Mouse (Mus musculus) ovary, postnatal 14 days (tissue): ENCODE data around the gene Polg.

Experiments
- DNase-seq: peaks from one replicate; pipeline ENCODE4 v3.0.0; 2022; ENCODE audit warnings: low spot score

Gene Polg

DNA sequence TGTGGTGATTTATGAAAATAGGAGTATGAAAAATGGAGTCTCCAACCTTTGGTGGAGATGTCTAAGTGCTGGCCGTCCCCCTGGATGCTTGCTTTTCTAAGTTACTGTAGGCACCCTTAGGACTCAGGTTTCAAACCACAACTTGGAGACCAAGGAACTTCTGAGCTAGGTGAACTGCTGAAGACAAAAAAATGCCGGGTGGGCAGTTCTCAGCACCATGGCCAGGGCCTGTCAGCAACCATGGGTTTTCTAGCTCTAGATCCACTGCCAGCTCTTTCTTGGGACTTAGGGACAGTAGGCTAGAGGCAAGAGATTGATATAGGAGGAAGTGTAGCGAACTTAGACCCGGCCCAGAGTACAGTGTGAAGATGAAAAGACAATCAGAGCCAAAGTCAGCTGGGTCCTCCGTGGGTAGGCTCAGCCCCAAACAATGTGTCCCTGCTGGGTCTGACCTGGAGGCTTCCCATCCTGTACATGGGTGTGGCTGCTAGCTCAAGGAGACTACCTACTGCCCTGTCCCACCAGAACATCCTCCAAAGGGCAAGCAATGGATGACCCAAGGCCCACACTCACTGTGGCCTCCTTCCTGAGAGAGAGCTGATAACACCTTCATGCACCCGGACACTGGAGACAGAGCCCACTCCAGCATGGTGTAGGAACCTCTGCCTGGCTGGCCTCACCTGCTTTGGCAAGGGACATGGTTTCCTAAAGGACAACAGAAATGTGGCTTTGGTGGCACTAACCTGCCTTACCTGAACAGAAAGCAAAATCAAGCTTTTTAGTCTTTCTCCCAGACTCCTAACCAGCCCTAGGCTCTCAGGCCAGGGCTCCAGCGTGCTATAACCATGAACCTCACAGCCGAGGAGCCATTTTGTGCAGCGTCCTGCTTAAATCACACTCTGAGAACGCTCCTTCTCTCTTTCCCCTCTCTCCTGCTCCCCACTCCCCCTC lies 36.3 kb upstream of the Polg start:
- DNase-seq, result no peak

DNA sequence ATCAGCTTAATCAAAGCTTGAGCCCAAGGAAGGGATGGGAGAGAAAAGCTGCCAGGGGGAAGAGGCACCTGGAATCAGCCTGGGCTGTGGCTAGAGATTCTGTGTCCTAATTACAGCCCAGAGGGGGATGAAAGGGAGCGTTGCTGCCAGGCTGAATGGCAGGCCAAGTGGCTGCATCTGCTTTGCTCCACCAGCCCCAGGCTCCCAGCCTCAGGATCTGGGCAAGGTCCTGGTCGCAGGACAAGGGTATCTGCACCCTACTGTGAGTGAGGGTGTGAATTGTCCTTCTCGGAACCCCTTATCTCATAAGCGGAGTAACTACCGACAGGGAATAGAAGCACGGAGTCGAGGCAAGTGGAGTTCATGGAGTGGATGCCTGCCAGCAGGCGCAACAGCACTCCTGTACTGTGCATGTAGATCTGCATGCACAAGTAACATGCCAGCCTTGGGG lies 35.4 kb upstream of the Polg start:
- DNase-seq, result no peak

DNA sequence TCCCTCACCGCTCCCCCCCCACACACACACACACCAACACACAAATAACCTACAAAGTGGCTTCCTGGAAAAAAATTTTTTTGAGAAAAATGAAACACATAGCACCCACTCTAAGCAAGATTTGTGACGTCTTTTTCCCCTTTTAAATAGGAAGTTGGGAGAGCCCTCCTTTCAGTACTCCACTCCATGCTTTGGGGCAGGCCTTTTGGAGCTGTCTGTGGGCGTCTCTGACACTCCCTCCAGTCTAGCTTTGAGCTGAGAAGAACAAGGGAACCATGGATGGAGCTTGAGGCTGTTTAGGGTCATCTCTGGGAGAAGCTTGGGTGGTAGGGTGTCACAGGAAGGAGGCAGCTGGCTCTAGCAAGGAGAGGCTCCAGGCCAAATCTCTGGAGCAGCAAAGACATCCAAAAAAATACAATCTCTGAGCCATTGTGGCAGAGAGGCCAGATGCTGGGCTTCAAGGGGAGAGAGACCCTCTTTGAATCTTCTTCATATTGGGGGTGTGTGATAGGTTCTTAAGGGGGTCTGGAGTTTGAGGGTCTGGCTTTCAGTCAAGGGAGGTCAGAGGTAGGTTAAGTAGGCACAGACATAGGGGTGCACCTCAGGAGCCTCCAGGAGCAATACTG lies 34.6 kb upstream of the Polg start:
- DNase-seq, result no peak

DNA sequence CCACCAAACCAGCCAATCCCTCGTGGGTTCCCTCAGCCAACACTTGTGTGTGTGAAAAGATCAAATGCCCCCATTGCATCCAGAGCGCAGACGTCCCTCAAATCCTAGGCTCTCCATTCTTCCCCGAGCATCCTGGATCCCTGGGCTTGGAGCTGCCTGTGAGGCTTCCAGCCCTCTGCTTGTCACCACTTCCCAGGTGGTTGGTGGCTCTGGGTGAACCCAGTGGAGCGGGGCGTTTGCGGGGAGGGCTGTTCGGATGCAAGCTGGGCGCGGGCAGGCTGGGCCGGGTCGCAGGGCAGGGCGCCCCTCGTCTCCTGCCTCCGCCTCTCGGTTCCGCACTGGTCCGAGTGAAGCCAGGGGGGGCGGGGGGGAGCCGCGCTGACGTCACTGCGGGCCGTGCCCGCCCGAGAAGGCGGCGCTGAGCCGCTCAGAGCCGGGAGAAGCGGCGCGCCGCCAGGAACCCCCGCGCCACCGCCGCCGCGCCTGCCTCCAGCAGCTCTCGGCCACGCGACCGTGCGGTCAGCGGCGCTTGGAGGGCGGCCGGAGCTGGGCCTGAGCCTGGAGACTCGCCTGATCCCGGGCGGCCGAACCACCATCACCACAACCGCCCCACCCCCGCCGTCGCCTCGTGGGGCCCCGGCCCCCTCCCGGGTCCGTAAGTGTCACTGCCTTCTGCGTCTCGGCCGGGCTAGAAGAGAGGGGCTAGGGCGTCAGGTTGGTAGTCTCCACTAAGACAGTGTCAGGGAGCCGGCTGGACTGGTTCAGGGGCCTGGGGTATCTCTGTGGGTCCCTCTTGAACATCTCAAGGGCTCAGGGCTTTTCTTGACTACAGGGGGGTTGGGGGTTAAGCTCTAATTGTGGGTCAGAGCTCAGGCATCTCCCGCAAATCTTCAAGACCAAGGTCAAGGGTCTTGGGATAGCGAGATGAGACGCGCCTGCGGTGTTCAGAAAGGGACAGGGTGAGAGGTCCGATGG lies 33.7 kb upstream of the Polg start:
- DNase-seq, result no peak

DNA sequence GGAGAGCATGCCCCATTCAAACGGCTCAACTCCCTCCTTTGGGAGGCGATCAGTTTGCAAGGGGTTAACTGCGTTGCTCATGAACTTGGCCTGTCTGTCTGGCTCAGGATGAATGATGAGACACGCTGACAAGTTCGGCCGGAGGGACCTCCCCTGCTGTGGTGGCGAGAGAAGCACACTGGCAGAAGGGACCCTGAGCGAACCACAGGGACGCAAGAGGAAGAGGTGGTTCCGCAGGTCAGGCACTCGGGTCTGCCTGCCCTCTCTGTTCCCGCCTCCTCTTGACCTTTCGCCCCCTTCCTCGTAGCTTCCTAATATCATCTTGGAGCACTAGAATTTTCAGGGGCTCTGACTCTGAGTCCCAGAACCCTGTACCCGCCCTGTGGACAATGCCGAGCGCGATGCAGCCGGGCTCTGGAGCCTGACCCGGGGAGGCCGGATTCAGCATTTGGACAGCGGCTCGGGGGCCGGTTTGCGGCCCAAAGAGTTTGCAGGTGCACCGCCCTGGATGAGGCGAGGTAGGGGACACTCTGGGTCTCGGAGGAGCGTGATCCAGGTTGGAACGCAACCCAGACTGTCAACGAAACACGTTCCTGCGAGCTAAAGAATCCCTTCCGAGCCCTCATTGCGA lies 32.9 kb upstream of the Polg start:
- peak; percentile 51 for DNase-seq

DNA sequence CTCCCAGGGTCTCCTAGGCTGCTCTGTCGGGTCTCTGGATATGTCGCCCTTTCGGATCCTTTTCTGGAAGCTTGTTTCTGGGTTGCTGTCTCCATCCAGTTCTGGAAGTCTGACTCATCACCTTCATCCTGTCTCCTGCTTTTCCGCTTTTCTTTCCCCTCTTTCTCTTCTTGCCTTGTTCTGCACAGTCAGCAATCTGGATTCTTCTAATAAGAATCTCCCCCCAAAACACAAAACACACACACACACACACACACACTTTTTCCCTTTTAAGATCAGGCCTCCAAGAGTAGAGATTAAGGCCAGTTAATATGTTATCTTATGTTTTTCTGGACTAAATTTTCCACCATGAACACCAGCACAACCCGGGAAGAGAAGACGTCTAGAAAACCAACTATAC lies 32.2 kb upstream of the Polg start:
- DNase-seq, result no peak

DNA sequence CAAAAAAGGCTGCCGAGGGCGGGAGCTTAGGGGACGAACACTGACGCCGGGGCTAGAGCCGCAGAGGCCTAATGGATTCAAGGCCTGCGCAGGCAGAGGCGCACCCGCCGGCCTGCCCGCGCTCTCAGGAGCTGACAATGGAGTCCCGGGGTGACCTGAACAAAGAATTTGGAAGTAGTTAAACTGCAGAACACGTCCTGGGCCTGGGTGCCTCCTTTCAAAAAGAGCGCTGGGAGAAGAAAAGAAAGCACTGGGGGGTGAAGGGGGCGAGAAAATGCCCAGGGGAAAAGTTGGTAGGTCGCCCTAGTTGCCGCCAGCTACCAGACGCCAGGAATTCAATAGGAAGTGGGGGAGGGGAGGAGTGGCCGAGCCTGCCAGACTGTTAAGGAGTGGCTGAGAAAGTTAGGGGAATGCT lies 31.5 kb upstream of the Polg start:
- no peak for DNase-seq

DNA sequence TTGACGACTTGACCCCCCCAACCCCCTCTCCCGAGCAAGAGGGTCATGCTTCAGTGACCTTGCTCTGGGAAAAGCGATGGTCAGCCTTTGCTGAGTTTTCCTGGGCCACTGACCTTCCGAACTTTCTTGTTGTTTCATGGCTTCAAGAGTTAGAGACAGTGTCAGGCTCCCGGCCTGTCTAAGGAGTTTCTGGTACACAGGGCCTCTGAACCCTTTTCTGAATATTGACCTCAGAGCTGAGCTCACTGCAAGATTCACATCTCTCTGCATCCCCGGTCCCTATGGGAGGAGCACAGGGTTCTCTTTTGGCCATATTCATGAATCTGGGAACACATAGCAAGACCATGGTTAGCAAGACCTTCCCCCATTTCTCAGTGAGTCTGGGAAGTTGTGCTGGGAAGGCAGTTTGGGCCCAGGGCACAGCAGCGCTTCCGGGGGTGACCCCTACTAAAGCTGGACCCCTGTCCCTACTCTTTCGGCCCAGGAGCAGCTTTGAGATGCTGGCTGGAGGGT lies 30.7 kb upstream of the Polg start:
- no peak for DNase-seq

DNA sequence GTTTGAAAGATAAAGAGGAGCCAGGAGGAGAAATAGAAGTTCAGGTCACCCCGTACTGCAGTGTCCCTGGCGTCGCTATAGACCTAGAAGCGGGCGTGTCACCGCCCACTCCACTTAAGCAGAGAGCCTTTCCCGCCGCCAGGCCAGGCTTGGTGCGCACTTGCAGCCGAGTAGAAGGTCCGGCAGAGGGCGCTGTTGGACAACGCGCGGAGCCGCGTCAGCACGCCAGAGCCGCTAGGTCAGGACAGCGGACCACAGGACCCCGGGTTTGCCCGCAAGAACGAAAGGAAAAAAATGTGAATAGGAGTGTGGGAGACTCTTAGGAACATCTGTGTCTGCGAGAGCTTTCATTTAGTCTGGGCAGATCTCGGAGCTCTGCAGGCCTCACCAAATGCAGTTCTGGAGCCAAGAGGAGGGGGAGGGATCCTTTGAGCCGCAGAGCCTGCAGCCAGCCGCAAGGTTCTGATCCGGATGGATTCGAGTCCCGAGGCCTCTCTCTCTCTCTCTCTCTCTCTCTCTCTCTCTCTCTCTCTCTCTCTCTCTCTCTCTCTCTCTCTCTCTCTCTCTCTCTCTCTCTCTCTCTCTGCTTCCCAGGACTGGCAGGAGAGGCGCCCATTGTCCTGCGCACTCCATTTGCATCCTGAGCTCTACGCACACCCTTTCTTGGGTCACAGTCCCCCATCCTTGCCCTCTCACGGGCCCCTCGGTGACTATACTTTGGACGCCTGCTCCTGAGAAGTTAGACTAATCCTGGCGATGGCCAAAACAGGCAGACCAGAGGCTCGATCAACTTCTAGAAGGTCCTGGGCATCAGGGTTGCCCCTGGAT lies 30.0 kb upstream of the Polg start:
- DNase-seq, result peak; percentile 88

DNA sequence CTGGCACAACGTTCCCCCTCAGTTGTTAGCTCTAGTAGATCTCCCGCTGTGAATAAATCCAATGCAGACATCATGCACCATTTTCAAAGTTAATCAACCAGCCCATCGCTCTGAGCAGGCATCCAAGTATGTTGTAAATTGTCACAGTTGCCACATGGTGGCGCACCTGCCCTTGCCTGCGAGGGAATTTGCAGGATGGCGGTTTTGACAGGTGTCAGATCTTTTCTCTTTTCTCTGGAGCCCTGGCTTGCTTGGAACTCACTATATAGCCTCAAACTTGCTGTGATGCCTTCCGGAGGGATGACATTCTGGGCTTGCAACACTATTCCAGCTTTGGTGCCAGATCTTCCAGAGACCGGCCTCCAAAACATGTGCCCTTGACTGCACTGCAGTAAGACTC lies 27.8 kb upstream of the Polg start:
- DNase-seq, result no peak

DNA sequence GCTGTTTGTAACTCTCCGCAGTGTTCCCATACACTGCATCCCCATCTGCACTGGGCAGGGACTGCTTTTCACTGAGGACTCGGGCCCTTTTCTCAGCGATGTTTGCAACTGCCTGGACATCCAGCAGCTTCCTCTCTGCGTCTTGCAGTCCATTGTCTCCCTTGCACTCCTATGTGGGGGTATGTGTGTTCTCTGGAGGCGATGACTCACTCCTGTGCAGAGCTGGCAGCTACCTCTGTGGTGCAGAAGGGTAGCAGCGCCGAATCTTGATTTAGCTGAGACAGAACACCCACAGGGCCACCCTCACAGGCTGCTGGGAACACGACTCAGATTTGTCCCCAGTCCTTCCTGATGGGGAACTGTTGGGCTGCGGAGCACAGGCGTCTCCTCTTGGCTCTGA lies 20.4 kb upstream of the Polg start:
- DNase-seq, result no peak

DNA sequence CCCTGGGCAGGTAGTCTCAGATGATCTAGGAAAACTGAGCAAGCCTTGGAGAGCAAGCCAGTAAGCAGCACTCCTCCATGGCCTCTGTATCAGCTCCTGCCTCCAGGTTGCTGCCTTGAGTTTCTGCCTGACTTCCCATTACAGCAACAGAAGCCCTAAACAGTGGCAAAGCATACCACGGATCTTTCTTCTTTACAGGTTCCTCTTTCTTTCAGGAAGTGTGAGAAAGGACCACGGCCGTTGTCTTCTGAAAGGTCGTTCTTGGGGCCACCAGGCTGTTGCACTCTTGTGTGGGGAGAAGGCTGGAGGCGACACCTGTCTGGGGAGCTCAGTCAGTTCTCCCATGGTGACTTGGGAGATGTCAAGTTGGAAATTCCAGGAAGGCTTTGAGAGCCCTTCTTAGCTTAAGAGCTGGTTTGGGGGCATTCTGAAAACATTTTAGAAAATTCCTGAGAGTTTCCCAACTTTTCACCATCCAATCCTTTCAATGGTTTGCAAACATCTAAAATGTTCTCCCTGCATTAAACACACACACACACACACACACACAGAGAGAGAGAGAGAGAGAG lies 8.8 kb upstream of the Polg start:
- no peak for DNase-seq

DNA sequence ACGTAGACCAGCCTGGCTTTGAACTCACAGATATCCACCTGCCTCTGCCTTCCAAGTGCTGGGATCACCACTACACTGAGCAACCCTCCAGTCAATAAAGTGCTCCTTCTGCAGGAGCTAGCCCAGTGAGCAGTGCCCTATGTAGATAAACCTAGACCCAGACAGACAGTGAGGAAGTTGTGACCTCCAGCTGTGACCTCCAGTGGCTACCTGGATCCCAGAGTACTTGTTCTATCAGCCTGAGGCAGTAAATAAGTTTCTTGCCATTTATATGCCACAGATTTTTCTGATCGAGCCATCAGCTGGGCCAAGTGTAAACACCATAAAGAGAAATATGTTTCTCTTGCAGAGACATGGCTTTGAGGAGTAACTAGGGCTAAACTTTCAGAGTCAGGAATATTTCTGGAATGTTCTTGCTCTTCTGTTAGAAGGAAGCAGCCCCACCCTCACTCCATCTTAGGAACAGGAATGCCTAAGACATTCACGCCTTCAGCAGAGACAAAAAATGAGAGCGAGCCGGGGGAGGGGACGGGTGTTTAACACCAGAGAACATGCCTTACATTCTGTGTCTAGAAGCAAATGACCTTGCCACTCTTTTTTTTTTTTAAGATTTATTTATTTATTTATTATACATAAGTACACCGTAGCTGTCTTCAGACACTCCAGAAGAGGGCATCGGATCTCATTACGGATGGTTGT lies 7.5 kb upstream of the Polg start:
- DNase-seq, result no peak

DNA sequence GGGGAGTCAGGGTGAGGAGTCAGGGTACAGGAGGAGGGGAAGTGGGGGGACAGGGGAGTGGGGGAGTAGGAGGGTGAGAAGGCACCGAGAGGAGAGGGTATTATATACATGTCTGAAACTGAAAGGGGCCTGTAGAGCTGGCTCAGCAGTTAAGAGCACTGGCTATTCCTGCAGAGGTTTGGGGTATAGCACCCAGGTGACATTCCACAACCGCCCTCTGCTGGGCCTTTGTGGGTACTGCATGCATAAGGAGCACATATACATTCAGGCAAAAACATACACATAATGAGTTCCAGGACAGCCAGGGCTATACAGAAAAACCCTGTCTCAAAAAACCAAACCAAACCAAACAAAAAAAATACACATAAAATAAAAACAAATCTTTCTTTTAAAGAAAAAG lies 6.6 kb upstream of the Polg start:
- DNase-seq, result no peak

DNA sequence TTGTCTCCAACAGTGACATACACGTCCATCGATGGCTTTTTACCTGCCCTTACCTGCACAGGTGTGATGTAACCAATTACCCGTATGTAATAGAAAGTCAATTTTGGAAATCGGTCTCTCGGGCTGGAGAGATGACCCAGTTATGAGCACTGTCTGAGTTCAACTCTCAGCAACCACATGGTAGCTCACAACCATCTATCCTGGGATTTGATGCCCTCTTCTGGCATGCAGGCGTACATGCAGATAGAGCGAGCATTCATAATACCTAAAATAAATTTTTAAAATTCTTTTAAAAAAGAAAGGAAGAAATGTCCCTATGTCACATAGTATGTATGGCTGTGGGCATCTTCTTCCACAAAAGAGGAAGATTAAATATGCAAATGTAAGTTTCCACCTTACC lies 5.3 kb upstream of the Polg start:
- no peak for DNase-seq

DNA sequence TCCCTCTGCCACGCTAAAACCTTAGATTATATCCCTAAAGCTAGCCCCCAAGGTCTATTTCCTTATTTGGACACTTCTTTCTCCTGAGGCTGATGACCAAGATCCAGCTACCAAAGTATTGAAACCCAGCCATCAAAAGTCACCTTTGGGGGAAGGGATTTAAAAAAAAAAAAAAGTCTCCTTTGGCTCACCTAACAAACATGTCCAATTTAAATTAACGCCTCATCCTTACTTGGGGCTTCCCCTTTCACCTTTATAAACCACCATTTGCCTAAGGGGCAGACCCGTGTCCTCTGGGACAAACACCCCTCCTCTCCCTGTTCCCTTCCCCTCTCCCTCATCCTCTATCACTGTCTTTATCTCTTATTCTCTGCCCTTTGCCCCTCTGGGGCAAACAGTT lies 4.6 kb upstream of the Polg start:
- no peak for DNase-seq

DNA sequence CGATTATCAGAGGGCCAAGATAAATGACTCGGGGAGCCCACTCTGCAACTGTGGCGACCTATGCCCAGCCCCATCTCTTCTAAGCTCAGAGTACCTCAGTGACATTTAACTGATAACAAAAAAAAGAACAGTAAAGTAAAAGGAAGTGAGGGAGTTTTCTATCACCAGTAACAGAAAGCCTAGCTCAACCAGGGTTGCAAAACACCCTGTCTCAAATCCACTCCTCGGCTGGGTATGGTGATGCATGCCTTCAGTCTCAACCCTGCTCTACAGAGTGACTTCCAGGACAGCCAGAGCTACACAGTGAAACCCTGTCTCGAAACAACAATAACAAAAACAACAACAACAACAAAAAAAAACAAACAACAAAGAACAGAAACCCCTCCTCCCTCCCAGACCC lies 3.6 kb upstream of the Polg start:
- DNase-seq, result no peak

DNA sequence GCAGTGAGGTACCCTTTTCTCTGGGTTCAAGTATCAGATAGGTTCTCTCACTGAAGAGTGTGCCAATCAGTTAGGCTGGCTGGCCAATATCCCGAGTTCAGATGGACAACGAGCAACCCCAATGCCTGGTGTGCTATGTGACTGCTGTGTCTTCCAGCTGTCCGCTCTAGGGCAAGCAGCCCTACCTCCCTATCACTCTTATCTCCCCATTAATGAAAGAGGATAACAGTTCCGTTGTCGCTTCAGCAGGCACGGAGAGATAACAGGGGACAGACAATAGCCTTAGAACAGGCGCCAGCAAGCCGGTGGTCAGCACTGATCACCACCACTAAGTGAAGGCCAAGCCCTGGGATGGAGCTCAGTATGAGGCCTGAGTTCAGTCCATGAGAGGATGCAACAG lies 2.8 kb upstream of the Polg start:
- DNase-seq, result no peak

DNA sequence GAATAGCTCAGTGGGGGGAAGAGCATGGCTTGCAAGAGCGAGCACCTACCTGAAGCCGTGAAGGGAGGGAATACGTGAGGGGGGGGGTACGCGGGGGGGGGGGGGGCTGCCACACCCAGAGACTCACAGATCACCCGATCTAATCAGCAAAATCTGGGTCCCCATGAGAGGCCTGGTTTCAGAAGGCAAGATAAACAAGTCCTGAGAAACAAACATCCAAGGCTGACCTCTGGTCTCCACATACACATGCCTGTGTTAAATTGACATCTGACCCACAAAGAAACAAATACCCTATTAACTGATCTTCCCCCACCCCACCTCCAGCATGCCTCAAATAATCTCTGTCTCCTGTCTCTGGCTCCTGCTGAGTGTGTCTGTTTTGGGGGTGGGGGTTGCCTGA lies 1.8 kb upstream of the Polg start:
- DNase-seq, result no peak
